Mouse (Mus musculus): ENCODE measurements around the gene Nlgn1.

Nlgn1 gene

GRCm38 (mm10) chr3:25844686-25845462 lies 487.4 kb downstream of the Nlgn1 start:
- in situ Hi-C loops (cut with MboI; ENCODE audit: low sequenced_read_pairs), result no loop called here

- in situ Hi-C loops (cut with MboI; ENCODE audit: low sequenced_read_pairs), result no loop called here
These were observed 502.0 kb downstream of the Nlgn1 start for GRCm38 (mm10) chr3:25830237-25830636.

GRCm38 (mm10) chr3:25813368-25813767 lies 518.9 kb downstream of the Nlgn1 start:
- in situ Hi-C loops (cut with MboI; ENCODE audit: low sequenced_read_pairs), result no loop called here

GRCm38 (mm10) chr3:25807559-25807958 lies 524.7 kb downstream of the Nlgn1 start:
- in situ Hi-C loops (cut with MboI; ENCODE audit: low sequenced_read_pairs), result no loop called here

- in situ Hi-C loops (cut with MboI; ENCODE audit: low sequenced_read_pairs), result no loop called here
These were observed 550.6 kb downstream of the Nlgn1 start for GRCm38 (mm10) chr3:25781651-25782050.

- in situ Hi-C loops (cut with MboI; ENCODE audit: low sequenced_read_pairs), result no loop called here
These were observed 556.8 kb downstream of the Nlgn1 start for GRCm38 (mm10) chr3:25775437-25775836.

GRCm38 (mm10) chr3:25773908-25774307 lies 558.4 kb downstream of the Nlgn1 start:
- in situ Hi-C loops (cut with MboI; ENCODE audit: low sequenced_read_pairs), result no loop called here

GRCm38 (mm10) chr3:25773467-25773866 lies 558.8 kb downstream of the Nlgn1 start:
- in situ Hi-C loops (cut with MboI; ENCODE audit: low sequenced_read_pairs), result no loop called here

- in situ Hi-C loops (cut with MboI; ENCODE audit: low sequenced_read_pairs), result no loop called here
These were observed 568.6 kb downstream of the Nlgn1 start for GRCm38 (mm10) chr3:25763689-25764088.

GRCm38 (mm10) chr3:25757813-25758212 lies 574.4 kb downstream of the Nlgn1 start:
- in situ Hi-C loops (cut with MboI; ENCODE audit: low sequenced_read_pairs), result no loop called here

- in situ Hi-C loops (cut with MboI; ENCODE audit: low sequenced_read_pairs), result no loop called here
These were observed 608.1 kb downstream of the Nlgn1 start for GRCm38 (mm10) chr3:25724111-25724510.

GRCm38 (mm10) chr3:25721464-25721863 lies 610.8 kb downstream of the Nlgn1 start:
- in situ Hi-C loops (cut with MboI; ENCODE audit: low sequenced_read_pairs), result no loop called here

GRCm38 (mm10) chr3:25707380-25707779 lies 624.9 kb downstream of the Nlgn1 start:
- in situ Hi-C loops (cut with MboI; ENCODE audit: low sequenced_read_pairs), result no loop called here

GRCm38 (mm10) chr3:25697231-25697630 lies 635.0 kb downstream of the Nlgn1 start:
- in situ Hi-C loops (cut with MboI; ENCODE audit: low sequenced_read_pairs), result no loop called here

- in situ Hi-C loops (cut with MboI; ENCODE audit: low sequenced_read_pairs), result no loop called here
These were observed 643.3 kb downstream of the Nlgn1 start for GRCm38 (mm10) chr3:25688789-25689464.

- in situ Hi-C loops (cut with MboI; ENCODE audit: low sequenced_read_pairs), result no loop called here
These were observed 648.6 kb downstream of the Nlgn1 start for GRCm38 (mm10) chr3:25683696-25684095.

- in situ Hi-C loops (cut with MboI; ENCODE audit: low sequenced_read_pairs), result no loop called here
These were observed 652.9 kb downstream of the Nlgn1 start for GRCm38 (mm10) chr3:25679373-25679772.

- in situ Hi-C loops (cut with MboI; ENCODE audit: low sequenced_read_pairs), result no loop called here
These were observed 656.4 kb downstream of the Nlgn1 start for GRCm38 (mm10) chr3:25675888-25676287.

GRCm38 (mm10) chr3:25675069-25675468 lies 657.2 kb downstream of the Nlgn1 start:
- in situ Hi-C loops (cut with MboI; ENCODE audit: low sequenced_read_pairs), result no loop called here

- in situ Hi-C loops (cut with MboI; ENCODE audit: low sequenced_read_pairs), result no loop called here
These were observed 658.9 kb downstream of the Nlgn1 start for GRCm38 (mm10) chr3:25673408-25673807.

GRCm38 (mm10) chr3:25672779-25673178 lies 659.5 kb downstream of the Nlgn1 start:
- in situ Hi-C loops (cut with MboI; ENCODE audit: low sequenced_read_pairs), result no loop called here

GRCm38 (mm10) chr3:25663464-25663863 lies 668.8 kb downstream of the Nlgn1 start:
- in situ Hi-C loops (cut with MboI; ENCODE audit: low sequenced_read_pairs), result no loop called here
